Comparison of ENCODE assay signal across 21 mouse cellular contexts in the genomic region with DNA sequence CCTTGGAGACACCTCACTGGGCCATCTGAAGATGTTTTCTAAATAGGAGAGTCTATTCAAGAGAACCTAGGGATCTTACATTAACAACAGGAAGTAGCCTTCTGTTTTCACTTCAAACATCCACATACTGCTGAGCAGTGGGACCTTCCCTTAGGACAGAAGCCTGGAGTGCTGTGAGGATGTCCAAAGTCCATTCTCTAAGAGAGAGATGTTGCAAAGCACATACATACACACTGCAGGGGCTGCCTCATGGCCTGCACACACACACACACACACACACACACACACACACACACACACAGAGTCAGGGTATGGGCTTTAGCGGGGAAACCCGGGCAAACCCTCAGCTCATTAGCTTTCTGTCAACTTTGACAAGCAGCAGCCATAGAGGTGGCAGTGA. TPM values are rescaled to one million over a fixed set of nuclear protein-coding genes. Genes with fewer than 3 reads are reported as not detected.
DNase-seq lines count a peak whose midpoint lies in the region; ATAC-seq and TF ChIP-seq lines count a peak whose summit lies in the region.
"Had no signal": no experiment of that assay in that cellular context is flagged by ENCODE, and none has a peak within 500 bp of the region (broad histone marks: within the 10 kb centered on the region; RNA-seq: fewer than 3 reads in every experiment).

No protein-coding gene starts in this region.

- peaks cover 80% of the 10 kb centered on the region for H3K36me3 ChIP-seq in liver, adult 2 months (ENCODE audit: control insufficient read depth, insufficient read depth, low read length)
- no peaks in the 10 kb centered on the region for H3K36me3 ChIP-seq in intestine, embryonic 15.5 days
- H3K36me3 ChIP-seq in intestine, postnatal 0 days (ENCODE audit: control insufficient read depth, insufficient read depth) = no peaks in the 10 kb centered on the region
- H3K36me3 ChIP-seq in liver, postnatal 0 days (replicated peaks; ENCODE audit: insufficient read depth, low read length) = peaks cover 24% of the 10 kb centered on the region
- H3K36me3 ChIP-seq in neural tube, embryonic 15.5 days = no peaks in the 10 kb centered on the region
- H3K36me3 ChIP-seq: embryonic facial prominence, embryonic 13.5 days; heart, embryonic 12.5 days; limb, embryonic 12.5 days; midbrain, embryonic 12.5 days had no signal

- no peak overlapping the region for H3K4me3 ChIP-seq in liver, adult 2 months (ENCODE audit: insufficient read depth, low read depth, low read length)
- no peak overlapping the region for H3K4me3 ChIP-seq in intestine, embryonic 15.5 days (replicated peaks)
- H3K4me3 ChIP-seq in intestine, postnatal 0 days (ENCODE audit: low read depth, low read length) = no peak overlapping the region
- H3K4me3 ChIP-seq in liver, postnatal 0 days (ENCODE audit: low read depth, low read length) = no peak overlapping the region
- no peak overlapping the region for H3K4me3 ChIP-seq in lung, adult 2 months (replicated peaks; ENCODE audit: extremely low read depth, low read depth, low read length)
- no peak overlapping the region for H3K4me3 ChIP-seq in neural tube, embryonic 15.5 days (replicated peaks)
- H3K4me3 ChIP-seq: embryonic facial prominence, embryonic 13.5 days; gastrocnemius, adult 2 months; heart, adult 2 months; heart, embryonic 12.5 days; left cerebral cortex, adult 2 months; limb, embryonic 12.5 days; midbrain, embryonic 12.5 days had no signal

- peak; percentile 61 for ATAC-seq in intestine, embryonic 15.5 days
- peak; percentile 79 for ATAC-seq in intestine, postnatal 0 days
- peak; percentile 31 for ATAC-seq in liver, postnatal 0 days
- no peak for ATAC-seq in neural tube, embryonic 15.5 days (ENCODE audit: low FRiP score)
- ATAC-seq: forebrain, embryonic 16.5 days had no signal

- TF ChIP-seq POLR2A in liver, adult 2 months (IDR thresholded peaks at IDR 0.05; ENCODE audit: extremely low read depth, insufficient read depth, low read length) = no peak
- TF ChIP-seq POLR2A in lung, adult 2 months (IDR thresholded peaks at IDR 0.05; ENCODE audit: borderline replicate concordance, extremely low read depth, low read depth, low read length) = no peak

- H3K4me1 ChIP-seq in liver, adult 2 months (ENCODE audit: control insufficient read depth, insufficient read depth, low read length) = peaks cover 13% of the 10 kb centered on the region
- H3K4me1 ChIP-seq in intestine, embryonic 15.5 days (replicated peaks) = no peaks in the 10 kb centered on the region
- H3K4me1 ChIP-seq in intestine, postnatal 0 days (replicated peaks; ENCODE audit: control insufficient read depth, insufficient read depth, low read length) = no peaks in the 10 kb centered on the region
- H3K4me1 ChIP-seq in liver, postnatal 0 days (ENCODE audit: insufficient read depth) = peaks cover 10% of the 10 kb centered on the region
- H3K4me1 ChIP-seq in lung, adult 2 months (ENCODE audit: control insufficient read depth, insufficient read depth, low read length) = no peaks in the 10 kb centered on the region
- H3K4me1 ChIP-seq in neural tube, embryonic 15.5 days = no peaks in the 10 kb centered on the region
- H3K4me1 ChIP-seq: embryonic facial prominence, embryonic 13.5 days; limb, embryonic 12.5 days; midbrain, embryonic 12.5 days had no signal

- no peak overlapping the region for H3K9ac ChIP-seq in liver, adult 2 months (ENCODE audit: low read depth, low read length)
- no peak overlapping the region for H3K9ac ChIP-seq in intestine, embryonic 15.5 days
- H3K9ac ChIP-seq in intestine, postnatal 0 days (ENCODE audit: low read depth, low read length) = no peak overlapping the region
- no peak overlapping the region for H3K9ac ChIP-seq in liver, postnatal 0 days (replicated peaks)
- no peak overlapping the region for H3K9ac ChIP-seq in neural tube, embryonic 15.5 days (replicated peaks)
- H3K9ac ChIP-seq: embryonic facial prominence, embryonic 13.5 days; heart, embryonic 12.5 days; limb, embryonic 12.5 days; lung, embryonic 14.5 days; midbrain, embryonic 12.5 days had no signal

- 58% methylated on average over 2 of the region's 2 CpGs for WGBS in liver, adult 2 months
- 49% methylated on average over 2 of the region's 2 CpGs for WGBS in intestine, embryonic 15.5 days
- 38% methylated on average over 2 of the region's 2 CpGs for WGBS in intestine, postnatal 0 days
- WGBS in liver, postnatal 0 days (ENCODE audit: insufficient replicate concordance) = 67% methylated on average over 2 of the region's 2 CpGs
- 80% methylated on average over 2 of the region's 2 CpGs for WGBS in lung, adult 2 months
- WGBS in neural tube, embryonic 15.5 days = 71% methylated on average over 2 of the region's 2 CpGs

- no peaks in the 10 kb centered on the region for H3K9me3 ChIP-seq in intestine, embryonic 15.5 days
- H3K9me3 ChIP-seq in intestine, postnatal 0 days (ENCODE audit: control insufficient read depth) = no peaks in the 10 kb centered on the region
- no peaks in the 10 kb centered on the region for H3K9me3 ChIP-seq in liver, postnatal 0 days (ENCODE audit: low read length)
- no peaks in the 10 kb centered on the region for H3K9me3 ChIP-seq in neural tube, embryonic 15.5 days (replicated peaks)
- H3K9me3 ChIP-seq: embryonic facial prominence, embryonic 13.5 days; heart, embryonic 12.5 days; limb, embryonic 12.5 days; midbrain, embryonic 12.5 days had no signal

- no peaks in the 10 kb centered on the region for H3K79me2 ChIP-seq in liver, adult 2 months (ENCODE audit: control insufficient read depth, insufficient read depth, low read length)

- TF ChIP-seq EP300 in liver, postnatal 0 days (IDR thresholded peaks at IDR 0.05; ENCODE audit: low read depth) = no peak

- no peak for TF ChIP-seq CTCF in liver, adult 2 months (IDR thresholded peaks at IDR 0.05; ENCODE audit: low read depth, low read length)
- TF ChIP-seq CTCF in intestine, postnatal 0 days (IDR thresholded peaks at IDR 0.05; ENCODE audit: low read depth) = no peak
- no peak for TF ChIP-seq CTCF in liver, postnatal 0 days (IDR thresholded peaks at IDR 0.05; ENCODE audit: low read depth)
- TF ChIP-seq CTCF in lung, adult 2 months (IDR thresholded peaks at IDR 0.05; ENCODE audit: insufficient read depth, low read length) = no peak

- 0 out of 2 replicates have a peak overlapping the region, but pooled peaks have one; percentile 5 for H3K27ac ChIP-seq in liver, adult 2 months (replicated peaks; ENCODE audit: insufficient read depth, low read depth, low read length)
- no peak overlapping the region for H3K27ac ChIP-seq in intestine, embryonic 15.5 days
- H3K27ac ChIP-seq in intestine, postnatal 0 days (ENCODE audit: low read depth, low read length) = no peak overlapping the region
- peak overlapping the region; percentile 22; the same call in 1 of the 2 replicates for H3K27ac ChIP-seq in liver, postnatal 0 days (ENCODE audit: low read depth)
- no peak overlapping the region for H3K27ac ChIP-seq in neural tube, embryonic 15.5 days (replicated peaks)
- H3K27ac ChIP-seq: embryonic facial prominence, embryonic 13.5 days; gastrocnemius, adult 2 months; heart, adult 2 months; hindbrain, postnatal 0 days; left cerebral cortex, adult 2 months; limb, embryonic 12.5 days; midbrain, embryonic 12.5 days had no signal

- no peak for DNase-seq in liver, adult 2 months (ENCODE audit: extremely low read depth, low read depth, low spot score)
- no peak for DNase-seq in liver
- DNase-seq in liver, postnatal 0 days = no peak
- DNase-seq in lung, adult 2 months = no peak
- no peak for DNase-seq in layer of hippocampus, postnatal 36 days

- no peaks in the 10 kb centered on the region for H3K27me3 ChIP-seq in liver, adult 2 months (ENCODE audit: control insufficient read depth, insufficient read depth, low read length)
- no peaks in the 10 kb centered on the region for H3K27me3 ChIP-seq in intestine, embryonic 15.5 days (replicated peaks)
- no peaks in the 10 kb centered on the region for H3K27me3 ChIP-seq in intestine, postnatal 0 days (replicated peaks; ENCODE audit: control insufficient read depth, insufficient read depth, low read length)
- no peaks in the 10 kb centered on the region for H3K27me3 ChIP-seq in liver, postnatal 0 days (ENCODE audit: insufficient read depth, low read length)
- H3K27me3 ChIP-seq in neural tube, embryonic 15.5 days (replicated peaks) = no peaks in the 10 kb centered on the region
- H3K27me3 ChIP-seq: embryonic facial prominence, embryonic 13.5 days; heart, embryonic 12.5 days had no signal

- no peak overlapping the region for H3K4me2 ChIP-seq in intestine, embryonic 15.5 days (replicated peaks)
- H3K4me2 ChIP-seq in intestine, postnatal 0 days (replicated peaks; ENCODE audit: low read depth) = no peak overlapping the region
- H3K4me2 ChIP-seq in liver, postnatal 0 days (ENCODE audit: low read depth, low read length) = no peak overlapping the region
- H3K4me2 ChIP-seq in neural tube, embryonic 15.5 days = no peak overlapping the region
- H3K4me2 ChIP-seq: embryonic facial prominence, embryonic 13.5 days; heart, embryonic 12.5 days; limb, embryonic 12.5 days; lung, embryonic 14.5 days; midbrain, embryonic 12.5 days had no signal

RNA-seq across cellular contexts. Expression of gene Kin, which starts 20.1 kb away (rescaled TPM):
- 5.2 and 7.7 TPM in 2 replicates for total RNA-seq in liver, adult 2 months (2014; rRNA removed)
- 1.3 and 1.9 TPM in 2 replicates for polyA plus RNA-seq in liver, adult 2 months (2012; rRNA removed)
- polyA plus RNA-seq in intestine, embryonic 15.5 days (2015; fragmentation: Nextera tagmentation; extraction: Ambion mirVana) = 22.4 and 26.4 TPM in 2 replicates
- polyA plus RNA-seq in intestine, postnatal 0 days (2015; fragmentation: Nextera tagmentation; extraction: Ambion mirVana) = 18.3 and 21.0 TPM in 2 replicates
- 16.1 and 16.2 TPM in 2 replicates for polyA plus RNA-seq in liver, postnatal 0 days (2015; fragmentation: Nextera tagmentation; extraction: Ambion mirVana)
- polyA plus RNA-seq in lung, adult 2 months (2012; rRNA removed) = 1.7 TPM in 2 replicates
- 26.9 and 30.7 TPM in 2 replicates for polyA plus RNA-seq in neural tube, embryonic 15.5 days (2015; fragmentation: Nextera tagmentation; extraction: Ambion mirVana)
- total RNA-seq in layer of hippocampus, postnatal 36 days (2021) = 10 to 100 TPM; 12.4 TPM

RNA-seq across cellular contexts. Expression of gene Atp5c1, which starts 20.2 kb away (rescaled TPM):
- 559 and 593 TPM in 2 replicates for total RNA-seq in liver, adult 2 months (2014; rRNA removed)
- polyA plus RNA-seq in liver, adult 2 months (2012; rRNA removed) = 314 and 324 TPM in 2 replicates
- 836 and 873 TPM in 2 replicates for polyA plus RNA-seq in intestine, embryonic 15.5 days (2015; fragmentation: Nextera tagmentation; extraction: Ambion mirVana)
- polyA plus RNA-seq in intestine, postnatal 0 days (2015; fragmentation: Nextera tagmentation; extraction: Ambion mirVana) = 970 and 993 TPM in 2 replicates
- 439 and 445 TPM in 2 replicates for polyA plus RNA-seq in liver, postnatal 0 days (2015; fragmentation: Nextera tagmentation; extraction: Ambion mirVana)
- 125 and 180 TPM in 2 replicates for polyA plus RNA-seq in lung, adult 2 months (2012; rRNA removed)
- 622 and 639 TPM in 2 replicates for polyA plus RNA-seq in neural tube, embryonic 15.5 days (2015; fragmentation: Nextera tagmentation; extraction: Ambion mirVana)
- total RNA-seq in layer of hippocampus, postnatal 36 days (2021) = 100 to 1,000 TPM; 256 to 257 TPM

RNA-seq across cellular contexts. Expression of gene Itih2, which starts 30.7 kb away (rescaled TPM):
- total RNA-seq in liver, adult 2 months (2014; rRNA removed) = 677 and 1,125 TPM in 2 replicates
- 409 and 422 TPM in 2 replicates for polyA plus RNA-seq in liver, adult 2 months (2012; rRNA removed)
- polyA plus RNA-seq in intestine, embryonic 15.5 days (2015; fragmentation: Nextera tagmentation; extraction: Ambion mirVana) = 4.4 and 5.8 TPM in 2 replicates
- 0.10 and 0.37 TPM in 2 replicates for polyA plus RNA-seq in intestine, postnatal 0 days (2015; fragmentation: Nextera tagmentation; extraction: Ambion mirVana)
- 527 and 547 TPM in 2 replicates for polyA plus RNA-seq in liver, postnatal 0 days (2015; fragmentation: Nextera tagmentation; extraction: Ambion mirVana)
- 1.4 and 2.6 TPM in 2 replicates for polyA plus RNA-seq in lung, adult 2 months (2012; rRNA removed)
- 1.2 and 2.6 TPM in 2 replicates for polyA plus RNA-seq in neural tube, embryonic 15.5 days (2015; fragmentation: Nextera tagmentation; extraction: Ambion mirVana)
- total RNA-seq in layer of hippocampus, postnatal 36 days (2021) = 1 to 10 TPM; 1.7 to 2.2 TPM
- total RNA-seq: common myeloid progenitor, adult 5-6 weeks; megakaryocyte progenitor cell, adult 5-6 weeks; monocyte, adult 5-6 weeks had no signal

RNA-seq across cellular contexts. Expression of gene Taf3, which starts 52.1 kb away (rescaled TPM):
- total RNA-seq in liver, adult 2 months (2014; rRNA removed) = 1.1 and 1.5 TPM in 2 replicates
- polyA plus RNA-seq in liver, adult 2 months (2012; rRNA removed) = 1.6 and 2.6 TPM in 2 replicates
- 11.1 and 11.3 TPM in 2 replicates for polyA plus RNA-seq in intestine, embryonic 15.5 days (2015; fragmentation: Nextera tagmentation; extraction: Ambion mirVana)
- polyA plus RNA-seq in intestine, postnatal 0 days (2015; fragmentation: Nextera tagmentation; extraction: Ambion mirVana) = 5.1 and 5.8 TPM in 2 replicates
- polyA plus RNA-seq in liver, postnatal 0 days (2015; fragmentation: Nextera tagmentation; extraction: Ambion mirVana) = 3.9 and 5.7 TPM in 2 replicates
- polyA plus RNA-seq in lung, adult 2 months (2012; rRNA removed) = 5.8 and 8.7 TPM in 2 replicates
- polyA plus RNA-seq in neural tube, embryonic 15.5 days (2015; fragmentation: Nextera tagmentation; extraction: Ambion mirVana) = 12.0 and 13.1 TPM in 2 replicates
- total RNA-seq in layer of hippocampus, postnatal 36 days (2021) = 10 to 100 TPM; 15.0 to 15.8 TPM

RNA-seq across cellular contexts. Expression of gene Itih5, which starts 52.9 kb away (rescaled TPM):
- 7.4 and 7.8 TPM in 2 replicates for total RNA-seq in liver, adult 2 months (2014; rRNA removed)
- 1.9 and 4.6 TPM in 2 replicates for polyA plus RNA-seq in liver, adult 2 months (2012; rRNA removed)
- 12.1 and 12.2 TPM in 2 replicates for polyA plus RNA-seq in intestine, embryonic 15.5 days (2015; fragmentation: Nextera tagmentation; extraction: Ambion mirVana)
- 14.2 and 16.6 TPM in 2 replicates for polyA plus RNA-seq in intestine, postnatal 0 days (2015; fragmentation: Nextera tagmentation; extraction: Ambion mirVana)
- polyA plus RNA-seq in liver, postnatal 0 days (2015; fragmentation: Nextera tagmentation; extraction: Ambion mirVana) = 2.8 and 3.2 TPM in 2 replicates
- 3.4 and 4.8 TPM in 2 replicates for polyA plus RNA-seq in lung, adult 2 months (2012; rRNA removed)
- 7.0 and 7.5 TPM in 2 replicates for polyA plus RNA-seq in neural tube, embryonic 15.5 days (2015; fragmentation: Nextera tagmentation; extraction: Ambion mirVana)
- 10 to 100 TPM; 11.9 to 15.0 TPM for total RNA-seq in layer of hippocampus, postnatal 36 days (2021)

Comparison
In these comparisons a context has a peak if more than half of its experiments do, and no peak if none do; other contexts are left out.
1. H3K27ac ChIP-seq: peak in liver, adult 2 months (single experiment) and liver, postnatal 0 days (single experiment); none in intestine, embryonic 15.5 days (single experiment), intestine, postnatal 0 days (single experiment) and neural tube, embryonic 15.5 days (single experiment).
2. RNA of gene Itih2, which starts 30.7 kb away (polyA plus RNA-seq): 527 to 547 TPM in liver, postnatal 0 days and 409 to 422 TPM in liver, adult 2 months; 4.4 to 5.8 TPM in intestine, embryonic 15.5 days, 1.4 to 2.6 TPM in lung, adult 2 months, 1.2 to 2.6 TPM in neural tube, embryonic 15.5 days and 0.10 to 0.37 TPM in intestine, postnatal 0 days; every median in the first group is over 10 times any median in the second.